In the genomic region with DNA sequence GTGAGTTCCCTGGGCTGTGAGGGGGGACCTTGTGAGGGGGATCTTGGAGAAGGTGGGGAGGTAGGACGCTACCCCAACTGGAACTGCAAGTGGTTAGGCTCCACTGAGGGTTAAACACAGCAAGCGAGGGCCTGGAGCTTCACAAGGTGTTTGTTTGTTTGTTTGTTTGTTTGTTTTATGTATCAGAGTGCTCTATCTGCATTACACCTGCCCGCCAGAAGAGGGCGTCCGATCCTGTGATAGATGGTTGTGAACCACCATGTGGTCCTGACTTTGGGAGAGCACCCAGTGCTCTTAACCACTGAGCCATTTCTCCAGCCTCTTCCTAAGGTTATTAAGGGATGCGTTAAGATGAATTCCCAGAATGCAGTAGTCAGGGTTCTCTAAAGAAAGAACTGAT, we compare ENCODE assay signal across 8 mouse cellular contexts. TPM values are rescaled to one million over a fixed set of nuclear protein-coding genes. Genes with fewer than 3 reads are reported as not detected.
DNase-seq lines count a peak whose midpoint lies in the region; ATAC-seq and TF ChIP-seq lines count a peak whose summit lies in the region.

No protein-coding gene starts in this region.

- no peak for DNase-seq in left cerebral cortex, adult 2 months (ENCODE audit: extremely low spot score in 1 of 2, low spot score in 2 of 2)
- DNase-seq in left cerebral cortex, adult 11 months (ENCODE audit: low spot score), result no peak
- peak; percentile 52 for DNase-seq in liver, postnatal 0 days
- peak; percentile 14 for DNase-seq in thymus, postnatal 14 days
- DNase-seq in spleen, postnatal 36 days (ENCODE audit: low spot score in 2 of 2), result no peak

- H3K27ac ChIP-seq in left cerebral cortex, adult 2 months, result no peak overlapping the region
- H3K27ac ChIP-seq in bone marrow macrophage, adult 2 months (ENCODE audit: insufficient read depth, low read depth, low read length), result no peak overlapping the region
- H3K27ac ChIP-seq in hindbrain, embryonic 13.5 days, result no peak overlapping the region
- H3K27ac ChIP-seq in liver, postnatal 0 days (ENCODE audit: low read depth), result no peak overlapping the region

- peaks cover 19% of the 10 kb centered on the region for H3K4me1 ChIP-seq in bone marrow macrophage, adult 2 months (ENCODE audit: control insufficient read depth, insufficient read depth, low read length)
- H3K4me1 ChIP-seq in hindbrain, embryonic 13.5 days (replicated peaks), result peaks cover 10% of the 10 kb centered on the region
- peaks cover 4% of the 10 kb centered on the region; the same call in 1 of the 2 replicates for H3K4me1 ChIP-seq in liver, postnatal 0 days (ENCODE audit: insufficient read depth)

- no peak for TF ChIP-seq EP300 in liver, postnatal 0 days (IDR thresholded peaks at IDR 0.05; ENCODE audit: low read depth)

- H3K4me3 ChIP-seq in left cerebral cortex, adult 2 months, result no peak overlapping the region
- no peak overlapping the region for H3K4me3 ChIP-seq in bone marrow macrophage, adult 2 months (ENCODE audit: insufficient read depth, low read length)
- H3K4me3 ChIP-seq in hindbrain, embryonic 13.5 days, result peak overlapping the region; percentile 30
- H3K4me3 ChIP-seq in liver, postnatal 0 days (ENCODE audit: low read depth, low read length), result no peak overlapping the region

- peak overlapping the region; percentile 49 for H3K9ac ChIP-seq in hindbrain, embryonic 13.5 days
- no peak overlapping the region for H3K9ac ChIP-seq in liver, postnatal 0 days (replicated peaks)

- intact Hi-C loops in left cerebral cortex, adult 2 months (cut with DNase I), result loop anchor here (5.0 kb wide), 1 partner anchor 338 kb away; no protein-coding TSS in a partner anchor

- no peaks in the 10 kb centered on the region for H3K36me3 ChIP-seq in hindbrain, embryonic 13.5 days
- H3K36me3 ChIP-seq in liver, postnatal 0 days (replicated peaks; ENCODE audit: insufficient read depth, low read length), result peaks cover 43% of the 10 kb centered on the region

- ATAC-seq in hindbrain, embryonic 13.5 days (ENCODE audit: low FRiP score), result no peak
- no peak for ATAC-seq in liver, postnatal 0 days
- no peak for ATAC-seq in monocyte, adult 5-6 weeks (replicated peaks; ENCODE audit: insufficient number of reproducible peaks, low FRiP score, low TSS enrichment, poor library complexity, severe bottlenecking)

- peak overlapping the region; percentile 59 for H3K4me2 ChIP-seq in hindbrain, embryonic 13.5 days
- peak overlapping the region; percentile 64 for H3K4me2 ChIP-seq in liver, postnatal 0 days (ENCODE audit: low read depth, low read length)

- no peaks in the 10 kb centered on the region for H3K27me3 ChIP-seq in hindbrain, embryonic 13.5 days
- no peaks in the 10 kb centered on the region for H3K27me3 ChIP-seq in liver, postnatal 0 days (ENCODE audit: insufficient read depth, low read length)

- TF ChIP-seq POLR2A in bone marrow macrophage, adult 2 months (IDR thresholded peaks at IDR 0.05; ENCODE audit: borderline replicate concordance, low read depth, low read length), result no peak

- TF ChIP-seq CTCF in left cerebral cortex, adult 2 months (IDR thresholded peaks at IDR 0.05), result peak; percentile 52
- peak; percentile 47; the same call in 1 of the 2 replicates for TF ChIP-seq CTCF in bone marrow macrophage, adult 2 months (IDR thresholded peaks at IDR 0.05; ENCODE audit: low read depth, low read length)
- TF ChIP-seq CTCF in liver, postnatal 0 days (IDR thresholded peaks at IDR 0.05; ENCODE audit: low read depth), result peak; percentile 63

- H3K9me3 ChIP-seq in hindbrain, embryonic 13.5 days, result no peaks in the 10 kb centered on the region
- H3K9me3 ChIP-seq in liver, postnatal 0 days (ENCODE audit: low read length), result no peaks in the 10 kb centered on the region

- WGBS in hindbrain, embryonic 13.5 days, result 38% methylated on average over 6 of the region's 6 CpGs
- WGBS in liver, postnatal 0 days (ENCODE audit: insufficient replicate concordance), result 49% methylated on average over 6 of the region's 6 CpGs

RNA-seq across cellular contexts. Expression of gene Rhd, which starts 15.7 kb away (rescaled TPM):
- not detected for total RNA-seq in left cerebral cortex, adult 2 months (2021)
- not detected in 2 replicates for polyA plus RNA-seq in bone marrow macrophage, adult 2 months (2012; ENCODE audit: insufficient read depth, insufficient read length, missing spikeins)
- 1.3 and 2.3 TPM in 2 replicates for polyA plus RNA-seq in hindbrain, embryonic 13.5 days (2015; fragmentation: Nextera tagmentation; extraction: Ambion mirVana)
- 207 and 214 TPM in 2 replicates for polyA plus RNA-seq in liver, postnatal 0 days (2015; fragmentation: Nextera tagmentation; extraction: Ambion mirVana)
- total RNA-seq in monocyte, adult 5-6 weeks (2017), result not detected in 3 replicates

RNA-seq across cellular contexts. Expression of gene Maco1, which starts 26.9 kb away (rescaled TPM):
- total RNA-seq in left cerebral cortex, adult 2 months (2021), result 10 to 100 TPM; 52.4 to 54.2 TPM
- polyA plus RNA-seq in bone marrow macrophage, adult 2 months (2012; ENCODE audit: insufficient read depth, insufficient read length, missing spikeins), result 26.7 and 30.8 TPM in 2 replicates
- polyA plus RNA-seq in hindbrain, embryonic 13.5 days (2015; fragmentation: Nextera tagmentation; extraction: Ambion mirVana), result 112 and 115 TPM in 2 replicates
- polyA plus RNA-seq in liver, postnatal 0 days (2015; fragmentation: Nextera tagmentation; extraction: Ambion mirVana), result 13.6 and 14.6 TPM in 2 replicates
- 36.1 to 41.4 TPM (median 38.3 TPM) in 3 replicates for total RNA-seq in monocyte, adult 5-6 weeks (2017)

RNA-seq across cellular contexts. Expression of gene Tmem50a, which starts 34.8 kb away (rescaled TPM):
- 100 to 1,000 TPM; 113 to 116 TPM for total RNA-seq in left cerebral cortex, adult 2 months (2021)
- polyA plus RNA-seq in bone marrow macrophage, adult 2 months (2012; ENCODE audit: insufficient read depth, insufficient read length, missing spikeins), result 392 and 428 TPM in 2 replicates
- 211 and 212 TPM in 2 replicates for polyA plus RNA-seq in hindbrain, embryonic 13.5 days (2015; fragmentation: Nextera tagmentation; extraction: Ambion mirVana)
- 87.6 and 88.5 TPM in 2 replicates for polyA plus RNA-seq in liver, postnatal 0 days (2015; fragmentation: Nextera tagmentation; extraction: Ambion mirVana)
- total RNA-seq in monocyte, adult 5-6 weeks (2017), result 424 to 614 TPM (median 508 TPM) in 3 replicates

RNA-seq across cellular contexts. Expression of gene Rsrp1, which starts 43.4 kb away (rescaled TPM):
- total RNA-seq in left cerebral cortex, adult 2 months (2021), result 100 to 1,000 TPM; 284 to 304 TPM
- polyA plus RNA-seq in bone marrow macrophage, adult 2 months (2012; ENCODE audit: insufficient read depth, insufficient read length, missing spikeins), result 1,131 and 1,373 TPM in 2 replicates
- 538 and 556 TPM in 2 replicates for polyA plus RNA-seq in hindbrain, embryonic 13.5 days (2015; fragmentation: Nextera tagmentation; extraction: Ambion mirVana)
- 185 and 225 TPM in 2 replicates for polyA plus RNA-seq in liver, postnatal 0 days (2015; fragmentation: Nextera tagmentation; extraction: Ambion mirVana)
- total RNA-seq in monocyte, adult 5-6 weeks (2017), result 359 to 640 TPM (median 511 TPM) in 3 replicates

RNA-seq across cellular contexts. Expression of gene Syf2, which starts 50.7 kb away (rescaled TPM):
- total RNA-seq in left cerebral cortex, adult 2 months (2021), result 10 to 100 TPM; 53.9 to 58.7 TPM
- 97.3 and 97.6 TPM in 2 replicates for polyA plus RNA-seq in bone marrow macrophage, adult 2 months (2012; ENCODE audit: insufficient read depth, insufficient read length, missing spikeins)
- 65.5 and 70.4 TPM in 2 replicates for polyA plus RNA-seq in hindbrain, embryonic 13.5 days (2015; fragmentation: Nextera tagmentation; extraction: Ambion mirVana)
- 46.9 and 52.9 TPM in 2 replicates for polyA plus RNA-seq in liver, postnatal 0 days (2015; fragmentation: Nextera tagmentation; extraction: Ambion mirVana)
- 551 to 822 TPM (median 699 TPM) in 3 replicates for total RNA-seq in monocyte, adult 5-6 weeks (2017)

Comparison
In these comparisons a context has a peak if more than half of its experiments do, and no peak if none do; other contexts are left out.
1. DNase-seq: peak in liver, postnatal 0 days (single experiment) and thymus, postnatal 14 days (single experiment); none in left cerebral cortex, adult 2 months (0 of 2), left cerebral cortex, adult 11 months (single experiment) and spleen, postnatal 36 days (0 of 2).
2. RNA of gene Rhd, which starts 15.7 kb away (polyA plus RNA-seq): 207 to 214 TPM in liver, postnatal 0 days; 1.3 to 2.3 TPM in hindbrain, embryonic 13.5 days and not detected in bone marrow macrophage, adult 2 months; every median in the first group is over 10 times any median in the second.
3. Peak in every context shown above with its lines, with median percentiles within 50 percentile points of each other: CTCF ChIP-seq.